9 mouse cellular contexts compared by ENCODE assay signal in genomic region chr7:45176356-45176755, GRCm38 (mm10). TPM values are rescaled to one million over a fixed set of nuclear protein-coding genes. Genes with fewer than 3 reads are reported as not detected.
DNase-seq lines count a peak whose midpoint lies in the region; ATAC-seq and TF ChIP-seq lines count a peak whose summit lies in the region.
"Had no signal": no experiment of that assay in that cellular context is flagged by ENCODE, and none has a peak within 500 bp of the region (broad histone marks: within the 10 kb centered on the region; RNA-seq: fewer than 3 reads in every experiment).

No protein-coding gene starts in this region.

- ATAC-seq in forebrain, embryonic 11.5 days (replicated peaks; ENCODE audit: low FRiP score), result no peak
- ATAC-seq in hindbrain, embryonic 16.5 days, result no peak
- ATAC-seq in neural tube, embryonic 14.5 days (ENCODE audit: low read depth), result no peak
- no peak for ATAC-seq in granulocyte monocyte progenitor cell, adult 5-6 weeks (replicated peaks; ENCODE audit: poor library complexity, severe bottlenecking)

- DNase-seq in left cerebral cortex, adult 2 months (ENCODE audit: extremely low spot score in 1 of 2, low spot score in 2 of 2), result no peak
- DNase-seq in left cerebral cortex, adult 8-10 months (ENCODE audit: low spot score in 2 of 2), result no peak
- no peak for DNase-seq in forebrain, embryonic 11.5 days (ENCODE audit: low spot score)
- no peak for DNase-seq in layer of hippocampus, adult 8-10 months (ENCODE audit: low spot score in 2 of 2)
- DNase-seq: kidney, postnatal 36 days had no signal

- H3K4me2 ChIP-seq in forebrain, embryonic 11.5 days (ENCODE audit: low read depth, low read length, severe bottlenecking), result peak overlapping the region; percentile 38; the same call in 1 of the 2 replicates
- H3K4me2 ChIP-seq in hindbrain, embryonic 16.5 days (ENCODE audit: low read length), result peak overlapping the region; percentile 47
- peak overlapping the region; percentile 16; the same call in 1 of the 2 replicates for H3K4me2 ChIP-seq in neural tube, embryonic 14.5 days (ENCODE audit: low read depth, low read length)

- WGBS in forebrain, embryonic 11.5 days, result 3% methylated on average over 29 of the region's 31 CpGs
- 2% methylated on average over 31 of the region's 31 CpGs for WGBS in hindbrain, embryonic 16.5 days
- WGBS in neural tube, embryonic 14.5 days, result 2% methylated on average over 30 of the region's 31 CpGs

- intact Hi-C loops in left cerebral cortex, adult 2 months (cut with DNase I), result no loop called here

- H3K9ac ChIP-seq in forebrain, embryonic 11.5 days (ENCODE audit: low read length), result 0 out of 2 replicates have a peak overlapping the region, but pooled peaks have one; percentile 20
- no peak overlapping the region; the same call in 1 of the 2 replicates for H3K9ac ChIP-seq in hindbrain, embryonic 16.5 days (ENCODE audit: low read depth, low read length)
- H3K9ac ChIP-seq in neural tube, embryonic 14.5 days (replicated peaks; ENCODE audit: low read depth, low read length), result no peak overlapping the region

- peaks cover 10% of the 10 kb centered on the region for H3K4me1 ChIP-seq in forebrain, embryonic 11.5 days (replicated peaks; ENCODE audit: control insufficient read depth, insufficient read depth, low read length)
- peaks cover 9% of the 10 kb centered on the region for H3K4me1 ChIP-seq in hindbrain, embryonic 16.5 days (ENCODE audit: control insufficient read depth, insufficient read depth, low read depth, low read length)
- no peaks in the 10 kb centered on the region for H3K4me1 ChIP-seq in neural tube, embryonic 14.5 days (ENCODE audit: control insufficient read depth, insufficient read depth, low read length)

- H3K27me3 ChIP-seq in forebrain, embryonic 11.5 days (ENCODE audit: control insufficient read depth, insufficient read depth, low read length), result peaks cover 73% of the 10 kb centered on the region
- peaks cover 74% of the 10 kb centered on the region for H3K27me3 ChIP-seq in hindbrain, embryonic 16.5 days (replicated peaks; ENCODE audit: control insufficient read depth, insufficient read depth, low read length)
- H3K27me3 ChIP-seq in neural tube, embryonic 14.5 days (ENCODE audit: control insufficient read depth, insufficient read depth, low read length), result peaks cover 58% of the 10 kb centered on the region

- no peak overlapping the region for H3K4me3 ChIP-seq in left cerebral cortex, adult 2 months
- 0 out of 2 replicates have a peak overlapping the region, but pooled peaks have one; percentile 13 for H3K4me3 ChIP-seq in forebrain, embryonic 11.5 days (ENCODE audit: low read depth, low read length)
- H3K4me3 ChIP-seq in hindbrain, embryonic 16.5 days (ENCODE audit: low read length), result peak overlapping the region; percentile 26
- H3K4me3 ChIP-seq in neural tube, embryonic 14.5 days (ENCODE audit: low read depth, low read length), result no peak overlapping the region; the same call in 1 of the 2 replicates

- no peaks in the 10 kb centered on the region for H3K9me3 ChIP-seq in forebrain, embryonic 11.5 days (ENCODE audit: control insufficient read depth, low read length)
- no peaks in the 10 kb centered on the region for H3K9me3 ChIP-seq in hindbrain, embryonic 16.5 days (ENCODE audit: control insufficient read depth, low read length)
- no peaks in the 10 kb centered on the region for H3K9me3 ChIP-seq in neural tube, embryonic 14.5 days (ENCODE audit: control insufficient read depth, low read length)

- no peaks in the 10 kb centered on the region for H3K36me3 ChIP-seq in forebrain, embryonic 11.5 days (ENCODE audit: control insufficient read depth, insufficient read depth, low read length)
- H3K36me3 ChIP-seq in hindbrain, embryonic 16.5 days (ENCODE audit: control insufficient read depth, insufficient read depth, low read length), result no peaks in the 10 kb centered on the region
- no peaks in the 10 kb centered on the region for H3K36me3 ChIP-seq in neural tube, embryonic 14.5 days (ENCODE audit: control insufficient read depth, insufficient read depth, low read length)

- no peak for TF ChIP-seq CTCF in left cerebral cortex, adult 2 months (IDR thresholded peaks at IDR 0.05)

- H3K27ac ChIP-seq in left cerebral cortex, adult 2 months, result 0 out of 2 replicates have a peak overlapping the region, but pooled peaks have one; percentile 15
- no peak overlapping the region for H3K27ac ChIP-seq in forebrain, embryonic 11.5 days (ENCODE audit: low read depth, low read length)
- no peak overlapping the region for H3K27ac ChIP-seq in hindbrain, embryonic 16.5 days (ENCODE audit: low read depth, low read length)
- no peak overlapping the region for H3K27ac ChIP-seq in neural tube, embryonic 14.5 days (ENCODE audit: low read depth, low read length)

RNA-seq across cellular contexts. Expression of gene Gfy, which starts 3.0 kb away (rescaled TPM):
- under 1 TPM in 1 of 2 experiments, not detected in 1; 0.29 TPM for total RNA-seq in left cerebral cortex, adult 2 months (2021)
- total RNA-seq in left cerebral cortex, adult 8-10 months (2022), result under 1 TPM in 1 of 4 experiments, not detected in 3; 0.34 TPM
- 0.13 and 0.33 TPM in 2 replicates for polyA plus RNA-seq in forebrain, embryonic 11.5 days (2014; fragmentation: Nextera tagmentation; extraction: Ambion mirVana)
- not detected in 2 replicates for polyA plus RNA-seq in hindbrain, embryonic 16.5 days (2015; fragmentation: Nextera tagmentation; extraction: Ambion mirVana)
- not detected in 2 replicates for polyA plus RNA-seq in neural tube, embryonic 14.5 days (2014; fragmentation: Nextera tagmentation; extraction: Ambion mirVana)
- total RNA-seq in granulocyte monocyte progenitor cell, adult 5-6 weeks (2014; fragmentation: Nextera tagmentation), result not detected in 2 replicates
- not detected in 2 replicates for total RNA-seq in granulocyte monocyte progenitor cell, adult 5-6 weeks (2017)
- total RNA-seq in layer of hippocampus, adult 8-10 months (2022), result under 1 TPM in 2 of 4 experiments, not detected in 2; 0.20 to 0.51 TPM
- polyA plus RNA-seq: lung, embryonic 16.5 days had no signal

RNA-seq across cellular contexts. Expression of gene Pth2, which starts 4.4 kb away (rescaled TPM):
- not detected for total RNA-seq in left cerebral cortex, adult 2 months (2021)
- under 1 TPM in 1 of 4 experiments, not detected in 3; 0.80 TPM for total RNA-seq in left cerebral cortex, adult 8-10 months (2022)
- polyA plus RNA-seq in forebrain, embryonic 11.5 days (2014; fragmentation: Nextera tagmentation; extraction: Ambion mirVana), result not detected in 2 replicates
- 0.75 and 1.4 TPM in 2 replicates for polyA plus RNA-seq in hindbrain, embryonic 16.5 days (2015; fragmentation: Nextera tagmentation; extraction: Ambion mirVana)
- polyA plus RNA-seq in neural tube, embryonic 14.5 days (2014; fragmentation: Nextera tagmentation; extraction: Ambion mirVana), result not detected in 2 replicates
- not detected in 2 replicates for total RNA-seq in granulocyte monocyte progenitor cell, adult 5-6 weeks (2014; fragmentation: Nextera tagmentation)
- total RNA-seq in granulocyte monocyte progenitor cell, adult 5-6 weeks (2017), result not detected in 2 replicates
- not detected for total RNA-seq in layer of hippocampus, adult 8-10 months (2022)
- polyA plus RNA-seq: lung, embryonic 16.5 days had no signal

RNA-seq across cellular contexts. Expression of gene Slc17a7, which starts 12.6 kb away (rescaled TPM):
- 1,000 to 10,000 TPM; 1,255 to 1,327 TPM for total RNA-seq in left cerebral cortex, adult 2 months (2021)
- total RNA-seq in left cerebral cortex, adult 8-10 months (2022), result 1,000 to 10,000 TPM; 1,001 to 1,087 (median 1,026) TPM
- polyA plus RNA-seq in forebrain, embryonic 11.5 days (2014; fragmentation: Nextera tagmentation; extraction: Ambion mirVana), result 3.6 and 4.6 TPM in 2 replicates
- polyA plus RNA-seq in hindbrain, embryonic 16.5 days (2015; fragmentation: Nextera tagmentation; extraction: Ambion mirVana), result 1.1 and 1.5 TPM in 2 replicates
- 0.71 TPM in 1 of 2 replicates, not detected in the other for polyA plus RNA-seq in neural tube, embryonic 14.5 days (2014; fragmentation: Nextera tagmentation; extraction: Ambion mirVana)
- 0.17 TPM in 1 of 2 replicates, not detected in the other for total RNA-seq in granulocyte monocyte progenitor cell, adult 5-6 weeks (2014; fragmentation: Nextera tagmentation)
- total RNA-seq in granulocyte monocyte progenitor cell, adult 5-6 weeks (2017), result not detected in 2 replicates
- total RNA-seq in layer of hippocampus, adult 8-10 months (2022), result 1,000 to 10,000 TPM; 1,166 to 1,245 (median 1,206) TPM

RNA-seq across cellular contexts. Expression of gene Aldh16a1, which starts 22.0 kb away (rescaled TPM):
- total RNA-seq in left cerebral cortex, adult 2 months (2021), result 10 to 100 TPM; 15.9 to 23.1 TPM
- 10 to 100 TPM; 17.9 to 20.9 (median 19.8) TPM for total RNA-seq in left cerebral cortex, adult 8-10 months (2022)
- polyA plus RNA-seq in forebrain, embryonic 11.5 days (2014; fragmentation: Nextera tagmentation; extraction: Ambion mirVana), result 44.0 and 44.1 TPM in 2 replicates
- polyA plus RNA-seq in hindbrain, embryonic 16.5 days (2015; fragmentation: Nextera tagmentation; extraction: Ambion mirVana), result 18.8 and 22.9 TPM in 2 replicates
- polyA plus RNA-seq in neural tube, embryonic 14.5 days (2014; fragmentation: Nextera tagmentation; extraction: Ambion mirVana), result 16.9 and 19.8 TPM in 2 replicates
- 53.4 and 59.8 TPM in 2 replicates for total RNA-seq in granulocyte monocyte progenitor cell, adult 5-6 weeks (2014; fragmentation: Nextera tagmentation)
- total RNA-seq in granulocyte monocyte progenitor cell, adult 5-6 weeks (2017), result 31.2 and 42.5 TPM in 2 replicates
- total RNA-seq in layer of hippocampus, adult 8-10 months (2022), result 10 to 100 TPM; 16.9 to 18.6 (median 17.6) TPM

RNA-seq across cellular contexts. Expression of gene Pih1d1, which starts 22.3 kb away (rescaled TPM):
- 10 to 100 TPM; 47.6 to 48.4 TPM for total RNA-seq in left cerebral cortex, adult 2 months (2021)
- total RNA-seq in left cerebral cortex, adult 8-10 months (2022), result 10 to 100 TPM; 41.4 to 49.3 (median 45.2) TPM
- polyA plus RNA-seq in forebrain, embryonic 11.5 days (2014; fragmentation: Nextera tagmentation; extraction: Ambion mirVana), result 95.9 and 110 TPM in 2 replicates
- polyA plus RNA-seq in hindbrain, embryonic 16.5 days (2015; fragmentation: Nextera tagmentation; extraction: Ambion mirVana), result 94.5 and 97.6 TPM in 2 replicates
- 90.4 and 91.2 TPM in 2 replicates for polyA plus RNA-seq in neural tube, embryonic 14.5 days (2014; fragmentation: Nextera tagmentation; extraction: Ambion mirVana)
- total RNA-seq in granulocyte monocyte progenitor cell, adult 5-6 weeks (2014; fragmentation: Nextera tagmentation), result 74.2 and 91.6 TPM in 2 replicates
- 48.8 and 58.4 TPM in 2 replicates for total RNA-seq in granulocyte monocyte progenitor cell, adult 5-6 weeks (2017)
- 10 to 100 TPM; 37.5 to 56.7 (median 46.3) TPM for total RNA-seq in layer of hippocampus, adult 8-10 months (2022)

Comparison
In these comparisons a context has a peak if more than half of its experiments do, and no peak if none do; other contexts are left out.
1. H3K4me3 ChIP-seq: peak in forebrain, embryonic 11.5 days (single experiment) and hindbrain, embryonic 16.5 days (single experiment); none in left cerebral cortex, adult 2 months (single experiment) and neural tube, embryonic 14.5 days (single experiment).
2. RNA of gene Slc17a7, which starts 12.6 kb away (total RNA-seq): 1,255 to 1,327 TPM in left cerebral cortex, adult 2 months, 1,166 to 1,245 TPM in layer of hippocampus, adult 8-10 months and 1,001 to 1,087 TPM in left cerebral cortex, adult 8-10 months; 0.17 TPM in granulocyte monocyte progenitor cell, adult 5-6 weeks; every median in the first group is over 100 times any median in the second.
3. Peak in every context shown above with its lines, with median percentiles within 50 percentile points of each other: H3K4me2 ChIP-seq.